Mouse (Mus musculus) erythroblast, embryonic 14.5 days (primary cell): ENCODE results near the gene Orc1.

Experiments
- GATA1 ChIP-seq: IDR thresholded peaks from 2 replicates; pipeline ENCODE4 v1.6.1; 2012; ENCODE audit warnings: low read length, inconsistent platforms, mixed read lengths
- TAL1 ChIP-seq: IDR thresholded peaks from 3 replicates; pipeline ENCODE4 v1.6.1; 2012; ENCODE audit warnings: low read length, inconsistent platforms, mixed read lengths

- TF ChIP-seq GATA1 (no peak), TAL1 (no peak)
Measured at GRCm38 (mm10) chr4:108631616-108632015, 52.4 kb downstream of the Orc1 start.
